Mouse (Mus musculus) small intestine, adult 2 months (tissue): Measurements from ENCODE around the gene N4bp2l2.
"Not testable (repeated sequence)": the region's sequence is repeated elsewhere in the genome, so short reads cannot be mapped to it uniquely, and the experiment has no call there.

Experiments
- CTCF ChIP-seq: fragments of 200-500 bp; IDR thresholded peaks from 2 replicates; pipeline ENCODE4 v1.5.1; 2012; ENCODE audit warnings: low read depth, mild to moderate bottlenecking, control low read depth, inconsistent platforms, low read length, moderate library complexity, mixed read lengths; ENCODE audit not compliant: insufficient replicate concordance, insufficient read length; ENCODE audit errors: extremely low read depth
- POLR2A ChIP-seq: fragments of 200-500 bp; IDR thresholded peaks from 2 replicates; pipeline ENCODE4 v1.6.1; 2012; ENCODE audit warnings: low read depth, mild to moderate bottlenecking, control low read depth, inconsistent platforms, low read length, moderate library complexity

DNA sequence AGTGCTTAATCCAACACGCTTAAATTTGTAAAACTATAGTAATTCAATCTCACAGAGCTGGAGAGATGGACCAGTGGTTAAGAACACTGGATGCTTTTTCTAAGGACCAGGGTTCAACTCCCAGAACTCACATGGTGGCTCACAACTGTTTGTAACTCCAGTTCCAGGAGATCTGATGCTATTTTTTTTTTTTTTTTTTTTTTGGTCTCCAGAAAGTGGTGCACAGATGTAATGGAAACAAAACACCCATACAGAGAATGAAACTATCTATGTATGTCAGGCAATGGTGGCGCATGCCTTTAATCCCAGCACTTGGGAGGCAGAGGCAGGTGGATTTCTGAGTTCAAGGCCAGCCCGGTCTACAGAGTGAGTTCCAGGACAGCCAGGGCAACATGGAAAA is 5.7 kb downstream of the N4bp2l2 start:
- not testable (repeated sequence) for TF ChIP-seq CTCF, POLR2A
